Mouse (Mus musculus): Measurements from ENCODE around the gene Cldn17. TPM values are rescaled to one million over a fixed set of nuclear protein-coding genes. Genes with fewer than 3 reads are reported as not detected.

Gene Cldn17
- polyA plus RNA-seq (2016; fragmentation: Nextera tagmentation; extraction: Ambion mirVana), result not detected in 2 replicates

GRCm38 (mm10) chr16:88506878-88507277 is at the start of gene Cldn17:
Gene Cldn17 (minus strand): TSS chr16:88506978.
- DNase-seq (ENCODE audit: low spot score), result no peak
- Histone ChIP-seq H3K27ac (no peak within 1 kb of the TSS), H3K9me3 (no peaks in the 10 kb centered on the region), H3K4me1 (replicated peaks) (no peaks in the 10 kb centered on the region), H3K4me3 (no peak within 1 kb of the TSS), H3K36me3 (no peaks in the 10 kb centered on the region), H3K27me3 (ENCODE audit: insufficient read depth, poor library complexity, severe bottlenecking) (no peaks in the 10 kb centered on the region)
- 96% methylated on average over 6 of the region's 6 CpGs for WGBS

- no peak overlapping the region for H3K4me3 ChIP-seq
- no peaks in the 10 kb centered on the region for H3K36me3 ChIP-seq
- H3K4me1 ChIP-seq (replicated peaks), result no peaks in the 10 kb centered on the region
- DNase-seq (ENCODE audit: low spot score), result no peak
- 56% methylated on average over 6 of the region's 6 CpGs for WGBS
- H3K27me3 ChIP-seq (ENCODE audit: insufficient read depth, poor library complexity, severe bottlenecking), result no peaks in the 10 kb centered on the region
- no peak overlapping the region for H3K27ac ChIP-seq
- no peaks in the 10 kb centered on the region for H3K9me3 ChIP-seq
Measured at GRCm38 (mm10) chr16:88542488-88542887, 35.7 kb upstream of the Cldn17 start.

GRCm38 (mm10) chr16:88539841-88540487 is 33.2 kb upstream of the Cldn17 start:
- Histone ChIP-seq H3K36me3 (no peaks in the 10 kb centered on the region), H3K27me3 (ENCODE audit: insufficient read depth, poor library complexity, severe bottlenecking) (no peaks in the 10 kb centered on the region), H3K4me3 (no peak overlapping the region), H3K27ac (no peak overlapping the region), H3K4me1 (replicated peaks) (no peaks in the 10 kb centered on the region), H3K9me3 (no peaks in the 10 kb centered on the region)
- no peak for DNase-seq (ENCODE audit: low spot score)
- 76% methylated on average over 3 of the region's 3 CpGs for WGBS

- Histone ChIP-seq H3K36me3 (no peaks in the 10 kb centered on the region), H3K27me3 (ENCODE audit: insufficient read depth, poor library complexity, severe bottlenecking) (no peaks in the 10 kb centered on the region), H3K4me3 (no peak overlapping the region), H3K27ac (no peak overlapping the region), H3K9me3 (no peaks in the 10 kb centered on the region), H3K4me1 (replicated peaks) (no peaks in the 10 kb centered on the region)
- DNase-seq (ENCODE audit: low spot score), result no peak
Measured at GRCm38 (mm10) chr16:88511348-88511747, 4.6 kb upstream of the Cldn17 start.

GRCm38 (mm10) chr16:88508150-88508549 is 1.4 kb upstream of the Cldn17 start:
- no peak overlapping the region for H3K27ac ChIP-seq
- DNase-seq (ENCODE audit: low spot score), result no peak
- 80% methylated on average over 4 of the region's 4 CpGs for WGBS

GRCm38 (mm10) chr16:88506338-88506737 is 440 bp downstream of the Cldn17 start:
- Histone ChIP-seq H3K4me1 (replicated peaks) (no peaks in the 10 kb centered on the region), H3K9me3 (no peaks in the 10 kb centered on the region), H3K4me3 (no peak overlapping the region), H3K27ac (no peak overlapping the region), H3K27me3 (ENCODE audit: insufficient read depth, poor library complexity, severe bottlenecking) (no peaks in the 10 kb centered on the region), H3K36me3 (no peaks in the 10 kb centered on the region)
- 96% methylated on average over 11 of the region's 11 CpGs for WGBS
- DNase-seq (ENCODE audit: low spot score), result no peak

More at GRCm38 (mm10) chr16:88508150-88508549, 1.4 kb upstream of the Cldn17 start:
- Histone ChIP-seq H3K27me3 (ENCODE audit: insufficient read depth, poor library complexity, severe bottlenecking) (no peaks in the 10 kb centered on the region), H3K36me3 (no peaks in the 10 kb centered on the region), H3K4me1 (replicated peaks) (no peaks in the 10 kb centered on the region), H3K9me3 (no peaks in the 10 kb centered on the region), H3K4me3 (no peak overlapping the region)

GRCm38 (mm10) chr16:88488096-88488495 is 18.7 kb downstream of the Cldn17 start:
- H3K27me3 ChIP-seq (ENCODE audit: insufficient read depth, poor library complexity, severe bottlenecking), result no peaks in the 10 kb centered on the region
- no peaks in the 10 kb centered on the region for H3K4me1 ChIP-seq (replicated peaks)
- no peak overlapping the region for H3K27ac ChIP-seq
- DNase-seq (ENCODE audit: low spot score), result no peak
- no peak overlapping the region for H3K4me3 ChIP-seq
- no peaks in the 10 kb centered on the region for H3K36me3 ChIP-seq
- no peaks in the 10 kb centered on the region for H3K9me3 ChIP-seq

GRCm38 (mm10) chr16:88480011-88480774 is 26.6 kb downstream of the Cldn17 start:
- no peak overlapping the region for H3K27ac ChIP-seq
- H3K27me3 ChIP-seq (ENCODE audit: insufficient read depth, poor library complexity, severe bottlenecking), result no peaks in the 10 kb centered on the region
- no peak for DNase-seq (ENCODE audit: low spot score)
- H3K4me1 ChIP-seq (replicated peaks), result no peaks in the 10 kb centered on the region
- H3K36me3 ChIP-seq, result no peaks in the 10 kb centered on the region
- WGBS, result 85% methylated on average over 3 of the region's 3 CpGs
- no peaks in the 10 kb centered on the region for H3K9me3 ChIP-seq
- no peak overlapping the region for H3K4me3 ChIP-seq

GRCm38 (mm10) chr16:88463235-88463634 is 43.5 kb downstream of the Cldn17 start:
- Histone ChIP-seq H3K36me3 (no peaks in the 10 kb centered on the region), H3K27ac (no peak overlapping the region), H3K27me3 (ENCODE audit: insufficient read depth, poor library complexity, severe bottlenecking) (no peaks in the 10 kb centered on the region), H3K4me1 (replicated peaks) (no peaks in the 10 kb centered on the region), H3K4me3 (no peak overlapping the region), H3K9me3 (no peaks in the 10 kb centered on the region)
- 91% methylated on average over 3 of the region's 3 CpGs for WGBS
- no peak for DNase-seq (ENCODE audit: low spot score)

Other genes with a start within 250 kb of the Cldn17 start
- 1.5 and 1.6 TPM in 2 replicates for gene Grik1, start 216.7 kb downstream of the Cldn17 start, polyA plus RNA-seq (2016; fragmentation: Nextera tagmentation; extraction: Ambion mirVana)
- 1.3 and 2.3 TPM in 2 replicates for gene Cldn8, start 56.2 kb upstream of the Cldn17 start, polyA plus RNA-seq (2016; fragmentation: Nextera tagmentation; extraction: Ambion mirVana)
- gene Krtap24-1, start 105.3 kb upstream of the Cldn17 start, polyA plus RNA-seq (2016; fragmentation: Nextera tagmentation; extraction: Ambion mirVana), result not detected in 2 replicates
- not detected in 2 replicates for gene 2310079G19Rik, start 120.7 kb upstream of the Cldn17 start, polyA plus RNA-seq (2016; fragmentation: Nextera tagmentation; extraction: Ambion mirVana)
- not detected in 2 replicates for gene Krtap26-1, start 140.8 kb upstream of the Cldn17 start, polyA plus RNA-seq (2016; fragmentation: Nextera tagmentation; extraction: Ambion mirVana)
- gene Krtap27-1, start 164.7 kb upstream of the Cldn17 start, polyA plus RNA-seq (2016; fragmentation: Nextera tagmentation; extraction: Ambion mirVana), result not detected in 2 replicates
- gene 2310061N02Rik, start 201.0 kb upstream of the Cldn17 start, polyA plus RNA-seq (2016; fragmentation: Nextera tagmentation; extraction: Ambion mirVana), result not detected in 2 replicates
- gene Krtap13-1, start 221.9 kb upstream of the Cldn17 start, polyA plus RNA-seq (2016; fragmentation: Nextera tagmentation; extraction: Ambion mirVana), result not detected in 2 replicates
- not detected in 2 replicates for gene Krtap13, start 244.7 kb upstream of the Cldn17 start, polyA plus RNA-seq (2016; fragmentation: Nextera tagmentation; extraction: Ambion mirVana)